Mouse (Mus musculus) lung, embryonic 15.5 days (tissue): ENCODE results near the gene Pde11a. TPM values are rescaled to one million over a fixed set of nuclear protein-coding genes. Genes with fewer than 3 reads are reported as not detected.

Experiments
- ATAC-seq: fragments of 200-750 bp; cut with Nextera tagmentation; 2 replicates; pipeline ENCODE4 v1.8.0; 2017; ENCODE audit warnings: moderate number of reproducible peaks, borderline replicate concordance; ENCODE audit not compliant: low FRiP score, low TSS enrichment; ENCODE audit errors: extremely low read depth
- H3K27ac ChIP-seq: fragments of 300-500 bp; sonication (generic); 2 replicates; pipeline ENCODE4 v1.5.1; 2015; ENCODE audit warnings: moderate library complexity, mild to moderate bottlenecking, inconsistent platforms
- H3K27me3 ChIP-seq: fragments of 300-500 bp; sonication (generic); 2 replicates; pipeline ENCODE4 v1.6.1; 2015; ENCODE audit warnings: inconsistent platforms
- H3K36me3 ChIP-seq: fragments of 300-500 bp; sonication (generic); 2 replicates; pipeline ENCODE4 v1.6.1; 2015; ENCODE audit warnings: inconsistent platforms
- H3K4me1 ChIP-seq: fragments of 300-500 bp; sonication (generic); 2 replicates; pipeline ENCODE4 v1.6.1; 2015; ENCODE audit warnings: inconsistent platforms
- H3K4me2 ChIP-seq: fragments of 300-500 bp; sonication (generic); 2 replicates; pipeline ENCODE4 v1.6.1; 2015; ENCODE audit warnings: inconsistent platforms, mild to moderate bottlenecking, moderate library complexity
- H3K4me3 ChIP-seq: fragments of 300-500 bp; sonication (generic); 2 replicates; pipeline ENCODE4 v1.5.1; 2015; ENCODE audit warnings: mild to moderate bottlenecking, inconsistent platforms
- H3K9ac ChIP-seq: fragments of 300-500 bp; sonication (generic); 2 replicates; pipeline ENCODE4 v1.6.1; 2015; ENCODE audit warnings: inconsistent platforms
- H3K9me3 ChIP-seq: fragments of 300-500 bp; sonication (generic); 2 replicates; pipeline ENCODE4 v1.6.1; 2016; ENCODE audit warnings: inconsistent platforms
- WGBS: fragments of 180-500 bp; shearing (Covaris S2); methylation state at CpG from one replicate; pipeline ENCODE4 v1.1.7; 2015; 5-methylcytosine and 5-hydroxymethylcytosine counted together
- polyA plus RNA-seq: library from polyadenylated mRNA; unstranded; fragments of >200 nt; fragmentation: Nextera tagmentation; extraction: Ambion mirVana; gene quantifications from 2 replicates; pipeline ENCODE4 v1.2.1, GENCODE M21; 2015

Pde11a gene
- polyA plus RNA-seq, 1 experiment from 2014 or later: 0.14 TPM

GRCm38 (mm10) chr2:76083901-76084300 is 254.7 kb downstream of the Pde11a start:
- ATAC-seq: no peak
- Histone ChIP-seq H3K4me3 (no peak overlapping the region), H3K4me1 (peaks cover 25% of the 10 kb centered on the region), H3K9me3 (no peaks in the 10 kb centered on the region), H3K9ac (no peak overlapping the region), H3K27ac (no peak overlapping the region), H3K27me3 (no peaks in the 10 kb centered on the region), H3K4me2 (no peak overlapping the region), H3K36me3 (no peaks in the 10 kb centered on the region)
- WGBS: 54% methylated on average over 3 of the region's 3 CpGs

GRCm38 (mm10) chr2:76083396-76083795 is 255.2 kb downstream of the Pde11a start:
- no peak overlapping the region for H3K27ac ChIP-seq
- H3K9ac ChIP-seq: no peak overlapping the region
- no peak overlapping the region for H3K4me2 ChIP-seq
- 76% methylated on average over 2 of the region's 2 CpGs for WGBS
- no peaks in the 10 kb centered on the region for H3K27me3 ChIP-seq
- no peaks in the 10 kb centered on the region for H3K9me3 ChIP-seq
- H3K4me1 ChIP-seq: peaks cover 21% of the 10 kb centered on the region
- no peak overlapping the region for H3K4me3 ChIP-seq
- no peak for ATAC-seq
- H3K36me3 ChIP-seq: no peaks in the 10 kb centered on the region

- no peak for ATAC-seq
- Histone ChIP-seq H3K4me3 (no peak overlapping the region), H3K36me3 (no peaks in the 10 kb centered on the region), H3K9ac (no peak overlapping the region), H3K27ac (no peak overlapping the region), H3K4me2 (no peak overlapping the region), H3K9me3 (no peaks in the 10 kb centered on the region), H3K27me3 (no peaks in the 10 kb centered on the region), H3K4me1 (peaks cover 8% of the 10 kb centered on the region; the same call in 1 of the 2 replicates)
- 52% methylated on average over 5 of the region's 5 CpGs for WGBS
These were observed 256.6 kb downstream of the Pde11a start for GRCm38 (mm10) chr2:76081991-76082390.

GRCm38 (mm10) chr2:76080549-76080948 is 258.0 kb downstream of the Pde11a start:
- ATAC-seq: no peak
- H3K4me3 ChIP-seq: no peak overlapping the region
- H3K9me3 ChIP-seq: no peaks in the 10 kb centered on the region
- no peak overlapping the region for H3K27ac ChIP-seq
- 65% methylated on average over 3 of the region's 3 CpGs for WGBS
- H3K4me1 ChIP-seq: peaks cover 3% of the 10 kb centered on the region; the same call in 1 of the 2 replicates
- no peaks in the 10 kb centered on the region for H3K27me3 ChIP-seq
- H3K4me2 ChIP-seq: no peak overlapping the region
- no peak overlapping the region for H3K9ac ChIP-seq
- H3K36me3 ChIP-seq: no peaks in the 10 kb centered on the region

GRCm38 (mm10) chr2:76076838-76077237 is 261.7 kb downstream of the Pde11a start:
- no peak for ATAC-seq
- peaks cover 9% of the 10 kb centered on the region for H3K4me1 ChIP-seq
- H3K9ac ChIP-seq: no peak overlapping the region
- H3K27me3 ChIP-seq: no peaks in the 10 kb centered on the region
- no peaks in the 10 kb centered on the region for H3K9me3 ChIP-seq
- no peak overlapping the region for H3K4me2 ChIP-seq
- H3K36me3 ChIP-seq: no peaks in the 10 kb centered on the region
- H3K27ac ChIP-seq: no peak overlapping the region
- no peak overlapping the region for H3K4me3 ChIP-seq
- WGBS: 55% methylated on average over 2 of the region's 2 CpGs

- no peak overlapping the region for H3K4me3 ChIP-seq
- H3K27ac ChIP-seq: no peak overlapping the region
- no peak for ATAC-seq
- H3K4me1 ChIP-seq: peaks cover 9% of the 10 kb centered on the region
- H3K9ac ChIP-seq: no peak overlapping the region
- H3K4me2 ChIP-seq: no peak overlapping the region
- no peaks in the 10 kb centered on the region for H3K9me3 ChIP-seq
- 86% methylated on average over 4 of the region's 4 CpGs for WGBS
- no peaks in the 10 kb centered on the region for H3K27me3 ChIP-seq
- no peaks in the 10 kb centered on the region for H3K36me3 ChIP-seq
These were observed 262.5 kb downstream of the Pde11a start for GRCm38 (mm10) chr2:76076047-76076446.

GRCm38 (mm10) chr2:76073079-76073478 is 265.5 kb downstream of the Pde11a start:
- WGBS: 33% methylated on average over 6 of the region's 6 CpGs

GRCm38 (mm10) chr2:76070432-76071306 is 267.9 kb downstream of the Pde11a start:
- Histone ChIP-seq H3K36me3 (no peaks in the 10 kb centered on the region), H3K4me1 (peaks cover 21% of the 10 kb centered on the region), H3K27ac (peak overlapping the region; percentile 86), H3K4me3 (peak overlapping the region; percentile 43), H3K27me3 (no peaks in the 10 kb centered on the region), H3K9ac (peak overlapping the region; percentile 23; the same call in 1 of the 2 replicates), H3K4me2 (peak overlapping the region; percentile 45), H3K9me3 (no peaks in the 10 kb centered on the region)
- peak; percentile 92 for ATAC-seq
- 2% methylated on average over 19 of the region's 19 CpGs for WGBS

More at GRCm38 (mm10) chr2:76073079-76073478, 265.5 kb downstream of the Pde11a start:
- H3K9ac ChIP-seq: no peak overlapping the region; the same call in 1 of the 2 replicates
- no peak overlapping the region for H3K4me2 ChIP-seq
- ATAC-seq: no peak
- H3K4me1 ChIP-seq: peaks cover 19% of the 10 kb centered on the region
- H3K36me3 ChIP-seq: no peaks in the 10 kb centered on the region
- H3K27me3 ChIP-seq: no peaks in the 10 kb centered on the region
- peak overlapping the region; percentile 57 for H3K27ac ChIP-seq
- no peak overlapping the region for H3K4me3 ChIP-seq
- H3K9me3 ChIP-seq: no peaks in the 10 kb centered on the region

GRCm38 (mm10) chr2:76069238-76069637 is 269.3 kb downstream of the Pde11a start:
- no peaks in the 10 kb centered on the region for H3K27me3 ChIP-seq
- H3K27ac ChIP-seq: no peak overlapping the region
- H3K9me3 ChIP-seq: no peaks in the 10 kb centered on the region
- 38% methylated on average over 13 of the region's 13 CpGs for WGBS
- H3K4me1 ChIP-seq: peaks cover 28% of the 10 kb centered on the region
- no peak overlapping the region for H3K9ac ChIP-seq
- H3K36me3 ChIP-seq: no peaks in the 10 kb centered on the region
- no peak for ATAC-seq
- H3K4me2 ChIP-seq: peak overlapping the region; percentile 45
- no peak overlapping the region for H3K4me3 ChIP-seq

- no peak overlapping the region for H3K27ac ChIP-seq
- no peaks in the 10 kb centered on the region for H3K36me3 ChIP-seq
- no peak overlapping the region for H3K4me3 ChIP-seq
- WGBS: 65% methylated on average over 10 of the region's 10 CpGs
- no peak overlapping the region for H3K9ac ChIP-seq
- no peaks in the 10 kb centered on the region for H3K9me3 ChIP-seq
- H3K27me3 ChIP-seq: no peaks in the 10 kb centered on the region
- no peak for ATAC-seq
- peaks cover 22% of the 10 kb centered on the region for H3K4me1 ChIP-seq
- H3K4me2 ChIP-seq: no peak overlapping the region
These were observed 270.4 kb downstream of the Pde11a start for GRCm38 (mm10) chr2:76068155-76068554.

GRCm38 (mm10) chr2:76067144-76067543 is 271.4 kb downstream of the Pde11a start:
- WGBS: 62% methylated on average over 4 of the region's 4 CpGs
- H3K4me3 ChIP-seq: no peak overlapping the region
- H3K4me2 ChIP-seq: no peak overlapping the region
- ATAC-seq: no peak
- no peaks in the 10 kb centered on the region for H3K27me3 ChIP-seq
- H3K4me1 ChIP-seq: peaks cover 22% of the 10 kb centered on the region
- H3K9me3 ChIP-seq: no peaks in the 10 kb centered on the region
- no peak overlapping the region for H3K27ac ChIP-seq
- H3K36me3 ChIP-seq: no peaks in the 10 kb centered on the region
- H3K9ac ChIP-seq: no peak overlapping the region

GRCm38 (mm10) chr2:76065292-76065691 is 273.3 kb downstream of the Pde11a start:
- Histone ChIP-seq H3K27ac (peak overlapping the region; percentile 57; the same call in 1 of the 2 replicates), H3K4me1 (peaks cover 22% of the 10 kb centered on the region)

More at GRCm38 (mm10) chr2:76065292-76065691, 273.3 kb downstream of the Pde11a start:
- no peaks in the 10 kb centered on the region for H3K27me3 ChIP-seq
- 14% methylated on average over 7 of the region's 7 CpGs for WGBS
- no peak overlapping the region for H3K9ac ChIP-seq
- ATAC-seq: no peak
- H3K9me3 ChIP-seq: no peaks in the 10 kb centered on the region
- H3K4me2 ChIP-seq: no peak overlapping the region
- no peaks in the 10 kb centered on the region for H3K36me3 ChIP-seq
- no peak overlapping the region for H3K4me3 ChIP-seq
